Mouse (Mus musculus): ENCODE data around the gene Macrod1.

Gene Macrod1

DNA sequence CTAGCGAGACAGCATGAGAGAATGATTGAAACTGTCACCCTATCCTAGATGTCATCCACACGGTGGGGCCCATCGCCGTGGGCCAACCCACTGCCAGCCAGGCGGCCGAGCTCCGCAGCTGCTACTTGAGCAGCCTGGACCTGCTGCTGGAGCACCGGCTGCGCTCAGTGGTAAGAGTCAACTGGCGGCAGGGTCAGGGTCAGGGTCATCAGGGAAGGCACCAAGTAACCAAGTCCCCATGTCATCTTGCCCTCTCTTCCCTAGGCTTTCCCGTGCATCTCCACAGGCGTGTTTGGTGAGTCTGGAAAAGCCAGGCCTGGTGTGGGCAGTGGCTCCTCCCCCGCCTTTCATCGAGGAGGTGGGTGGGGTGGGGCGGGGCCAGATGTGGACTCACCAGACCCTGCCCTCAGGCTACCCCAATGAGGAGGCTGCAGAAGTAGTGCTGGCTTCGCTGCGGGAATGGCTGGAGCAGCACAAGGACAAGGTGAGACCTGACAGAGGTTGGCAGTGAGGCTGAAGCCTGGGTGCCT lies 140.2 kb downstream of the Macrod1 start:
- no peak for DNase-seq (ENCODE audit: low read depth, low spot score)

DNA sequence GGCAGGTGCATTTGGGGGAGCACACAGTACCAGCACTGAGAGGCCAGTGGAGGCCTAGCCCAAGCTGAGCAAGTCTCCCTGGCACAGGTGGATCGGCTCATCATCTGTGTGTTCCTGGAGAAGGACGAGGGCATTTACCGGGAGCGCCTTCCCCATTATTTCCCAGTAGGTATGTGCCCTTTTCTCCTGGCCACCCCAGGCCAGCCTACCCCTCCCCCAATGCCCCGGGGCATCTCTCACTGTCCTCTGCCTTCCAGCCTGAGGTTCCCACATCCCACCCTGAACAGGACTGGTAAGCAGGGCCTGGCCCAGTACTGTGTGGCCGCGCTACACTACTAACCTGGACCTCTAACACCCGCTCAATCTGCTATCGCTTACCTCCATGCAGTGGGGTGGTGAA lies 140.8 kb downstream of the Macrod1 start:
- DNase-seq (ENCODE audit: low read depth, low spot score), result no peak

DNA sequence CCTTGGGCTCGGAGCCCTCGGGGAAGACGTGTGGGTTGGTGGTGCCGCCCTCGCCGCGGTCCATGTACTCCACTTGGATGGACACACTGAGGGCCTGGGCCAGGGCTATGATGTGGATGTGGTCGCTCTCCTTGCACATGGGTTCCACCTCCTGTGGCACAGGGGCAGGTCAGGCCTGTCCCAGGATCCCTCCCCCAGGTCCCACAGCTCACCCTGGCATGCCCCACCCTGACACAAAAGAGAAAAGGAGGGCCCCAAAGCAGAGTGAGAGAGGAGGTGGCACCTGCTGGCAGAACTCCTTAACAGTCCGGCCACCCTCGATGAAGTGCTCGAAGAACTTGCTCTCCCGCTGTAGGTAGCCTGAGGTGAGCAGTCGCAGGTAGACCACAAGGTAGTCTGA lies 142.5 kb downstream of the Macrod1 start:
- DNase-seq (ENCODE audit: low read depth, low spot score), result no peak

DNA sequence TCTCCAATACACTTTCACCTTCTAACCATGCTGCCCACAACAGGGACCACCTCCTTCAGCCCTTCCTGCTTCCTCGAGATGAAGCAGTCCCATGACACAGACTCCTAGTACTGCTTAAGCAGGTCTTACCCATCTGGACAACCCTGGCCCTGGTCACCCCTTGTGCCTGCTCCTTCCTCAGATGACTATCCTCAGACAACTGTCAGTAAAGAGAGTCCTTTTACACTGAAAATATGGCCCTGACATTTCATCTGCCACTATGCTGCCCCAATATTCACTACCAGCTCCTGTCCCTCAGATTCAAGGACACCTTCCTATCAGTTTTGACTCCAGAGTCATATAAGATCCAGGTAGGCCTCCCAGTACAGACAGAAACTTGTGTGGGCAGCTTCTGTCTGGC lies 143.8 kb downstream of the Macrod1 start:
- no peak for DNase-seq (ENCODE audit: low read depth, low spot score)

DNA sequence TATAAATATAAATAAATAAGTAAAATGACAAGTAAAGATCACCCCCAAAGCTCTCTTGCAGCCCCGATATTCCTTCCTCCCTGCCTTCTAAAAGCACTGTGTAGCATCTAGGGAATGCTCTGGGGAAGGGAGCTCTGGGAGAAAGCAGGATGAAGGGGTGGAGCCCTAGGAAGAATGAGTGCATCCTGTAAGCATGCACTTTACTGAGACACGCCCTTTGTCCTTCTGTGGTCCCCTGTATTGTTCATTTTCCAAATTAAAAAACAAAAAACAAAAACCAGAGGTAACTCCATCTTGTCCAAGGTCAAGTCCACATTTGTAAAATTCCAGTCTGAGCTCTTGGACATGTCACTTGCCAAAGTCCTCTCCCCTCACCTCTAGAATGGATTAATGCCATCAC lies 148.3 kb downstream of the Macrod1 start:
- DNase-seq (ENCODE audit: low read depth, low spot score), result no peak

DNA sequence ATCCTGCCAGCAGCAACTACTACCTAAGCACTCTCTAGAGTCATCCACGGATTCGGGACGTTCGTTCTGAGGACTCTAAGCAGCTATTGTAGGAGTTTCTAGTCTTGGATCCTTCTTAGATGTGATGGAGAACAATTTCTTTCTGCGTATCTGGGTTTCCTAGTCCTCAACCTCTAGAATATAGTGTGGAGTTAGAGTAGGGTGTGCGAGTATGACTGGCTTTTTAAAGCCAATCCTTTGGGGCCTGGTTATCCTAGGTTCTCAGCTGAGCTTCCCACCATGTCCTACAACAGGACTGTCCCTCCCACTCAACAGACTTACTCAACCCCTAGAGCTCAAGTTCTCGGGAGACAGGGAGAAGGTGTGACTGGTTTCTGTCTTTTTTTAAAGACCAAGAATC lies 148.7 kb downstream of the Macrod1 start:
- DNase-seq (ENCODE audit: low read depth, low spot score), result no peak

DNA sequence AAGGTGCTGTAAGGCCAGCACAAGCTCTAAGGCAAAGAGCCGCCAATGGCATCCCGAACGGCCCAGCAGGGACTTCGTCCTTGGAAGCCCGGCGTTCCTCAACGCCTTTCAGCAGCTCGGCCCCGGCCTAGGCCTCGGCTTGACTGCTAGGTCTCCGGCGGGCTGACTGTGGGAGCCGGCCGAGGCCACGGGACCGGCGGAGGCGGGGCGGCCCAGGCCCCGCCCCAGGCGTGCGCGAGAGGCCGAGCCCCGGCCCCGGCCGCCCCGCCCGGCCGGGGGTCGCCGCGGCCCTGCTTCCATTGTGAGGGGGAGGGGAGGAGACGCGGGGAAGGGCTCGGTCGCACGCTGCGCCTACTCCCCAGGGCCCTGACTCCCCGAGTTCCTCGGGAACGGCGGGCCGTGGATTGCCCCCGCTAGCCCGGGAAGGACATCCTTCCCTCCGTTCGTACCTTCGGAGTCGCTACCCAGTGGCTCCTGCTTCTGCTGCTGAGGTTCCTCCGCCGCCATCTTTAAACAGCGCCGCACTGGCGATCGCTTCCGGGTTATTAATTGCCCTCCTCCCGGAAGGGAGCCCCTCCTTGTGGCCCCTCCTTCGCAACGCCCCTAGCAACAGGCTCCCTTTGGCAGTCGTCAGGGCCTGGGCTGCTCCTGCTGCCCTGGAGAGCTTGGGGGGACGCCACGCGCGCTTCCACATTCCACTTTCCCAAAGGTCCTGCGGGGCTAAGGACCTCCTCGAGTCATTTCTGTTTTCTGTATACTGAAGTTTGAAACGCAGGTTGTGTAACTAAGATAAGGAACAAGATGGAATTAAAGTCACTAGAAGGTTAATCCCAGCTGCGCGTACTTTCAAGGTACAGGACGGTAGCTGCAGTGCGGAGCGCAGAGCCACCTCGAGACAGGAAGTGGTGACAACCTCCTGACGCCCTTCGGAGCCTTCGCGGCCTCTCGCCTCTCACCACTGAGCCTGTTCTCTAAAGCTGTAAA lies 149.4 kb downstream of the Macrod1 start, which contains the start of gene Otub1:
TSS of gene Otub1 (minus strand) at position 564 of the 984 bp plus-strand sequence.
- DNase-seq (ENCODE audit: low read depth, low spot score), result peak; percentile 90

DNA sequence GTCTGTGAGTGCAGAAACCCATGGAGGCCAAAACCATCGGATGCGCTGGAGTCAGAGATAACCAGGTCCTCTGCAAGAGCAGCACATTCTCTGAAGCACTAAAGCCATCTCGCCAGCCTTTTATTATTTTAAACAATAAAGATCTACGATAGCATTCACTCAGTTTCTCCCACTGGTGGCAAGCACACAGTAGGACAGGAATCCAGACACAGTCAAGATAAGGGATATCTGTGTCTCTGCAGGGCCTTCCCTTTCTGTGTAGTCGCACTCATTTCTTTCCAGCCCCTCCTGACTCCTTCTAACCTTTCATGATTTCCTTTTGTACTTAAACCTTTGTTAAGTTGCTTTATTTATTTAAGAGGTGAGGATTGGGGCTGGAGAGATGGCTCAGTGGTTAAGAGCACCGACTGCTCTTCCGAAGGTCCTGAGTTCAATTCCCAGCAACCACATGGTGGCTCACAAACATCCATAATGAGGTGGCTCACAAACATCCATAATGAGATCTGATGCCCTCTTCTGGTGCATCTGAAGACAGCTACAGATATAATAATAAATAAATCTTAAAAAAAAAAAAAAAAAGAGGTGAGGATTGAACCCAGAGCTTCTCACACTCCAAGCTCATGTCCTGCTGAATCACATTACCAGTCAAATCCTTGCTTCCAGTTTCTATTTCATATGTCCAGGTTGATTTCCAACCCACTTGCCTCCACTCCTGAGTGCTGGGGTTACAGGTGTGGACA lies 153.5 kb downstream of the Macrod1 start:
- DNase-seq (ENCODE audit: low read depth, low spot score), result no peak

DNA sequence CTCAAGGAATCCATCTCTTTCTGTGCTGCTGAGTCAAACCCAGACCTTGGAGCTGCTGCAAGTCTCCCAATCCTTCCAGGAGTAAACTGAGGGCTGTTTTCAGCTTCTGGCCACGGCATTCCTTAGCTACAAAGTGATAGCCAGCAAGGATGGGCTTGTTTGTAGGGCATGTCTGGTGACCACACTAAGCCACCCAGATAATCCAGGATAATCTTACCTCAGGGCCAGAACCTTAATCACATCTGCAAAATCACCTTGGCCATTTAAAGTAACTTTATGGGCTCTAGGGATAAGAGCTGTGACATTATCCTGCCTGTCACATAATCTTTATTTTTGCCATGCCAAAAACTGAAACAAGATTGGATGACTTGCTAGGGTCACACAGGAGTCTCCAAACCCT lies 155.6 kb downstream of the Macrod1 start:
- no peak for DNase-seq (ENCODE audit: low read depth, low spot score)

DNA sequence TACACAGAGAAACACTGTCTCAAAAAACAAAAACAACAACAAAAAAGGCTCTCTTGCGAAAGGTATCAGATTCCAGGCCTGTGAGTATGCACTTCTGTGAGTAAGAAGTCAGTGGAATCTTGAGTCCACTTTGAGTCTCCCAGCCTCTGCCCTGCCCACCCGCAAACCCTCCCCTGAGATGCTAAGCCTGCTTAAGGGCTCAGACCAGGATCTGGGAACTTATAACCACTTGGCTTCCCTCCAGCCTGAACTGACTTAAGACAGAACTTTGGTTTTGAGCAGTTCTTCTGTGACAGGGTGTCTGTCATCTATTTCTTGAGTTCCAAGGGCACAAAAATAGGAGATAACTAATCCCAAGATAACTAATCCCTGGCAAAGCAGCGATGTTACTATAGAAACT lies 156.4 kb downstream of the Macrod1 start:
- no peak for DNase-seq (ENCODE audit: low read depth, low spot score)

DNA sequence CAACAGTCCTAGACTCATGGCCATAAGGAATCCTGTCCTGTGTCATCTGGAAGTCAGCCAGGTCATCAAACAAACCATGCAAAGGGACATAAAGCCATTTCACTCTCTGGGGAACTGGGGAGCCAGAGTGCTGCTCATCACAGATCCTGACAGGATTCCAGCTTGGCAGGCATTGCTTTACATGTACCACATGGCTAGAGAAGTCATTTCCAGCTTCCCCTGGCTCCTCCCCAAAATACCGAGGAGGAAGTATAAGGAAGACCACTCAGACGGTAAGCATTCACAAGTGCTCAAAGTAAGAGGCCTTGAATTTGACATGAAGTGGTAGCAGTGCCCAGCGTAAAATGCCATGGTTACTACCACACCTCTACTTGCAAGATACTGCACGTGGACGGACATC lies 157.9 kb downstream of the Macrod1 start:
- DNase-seq (ENCODE audit: low read depth, low spot score), result no peak

DNA sequence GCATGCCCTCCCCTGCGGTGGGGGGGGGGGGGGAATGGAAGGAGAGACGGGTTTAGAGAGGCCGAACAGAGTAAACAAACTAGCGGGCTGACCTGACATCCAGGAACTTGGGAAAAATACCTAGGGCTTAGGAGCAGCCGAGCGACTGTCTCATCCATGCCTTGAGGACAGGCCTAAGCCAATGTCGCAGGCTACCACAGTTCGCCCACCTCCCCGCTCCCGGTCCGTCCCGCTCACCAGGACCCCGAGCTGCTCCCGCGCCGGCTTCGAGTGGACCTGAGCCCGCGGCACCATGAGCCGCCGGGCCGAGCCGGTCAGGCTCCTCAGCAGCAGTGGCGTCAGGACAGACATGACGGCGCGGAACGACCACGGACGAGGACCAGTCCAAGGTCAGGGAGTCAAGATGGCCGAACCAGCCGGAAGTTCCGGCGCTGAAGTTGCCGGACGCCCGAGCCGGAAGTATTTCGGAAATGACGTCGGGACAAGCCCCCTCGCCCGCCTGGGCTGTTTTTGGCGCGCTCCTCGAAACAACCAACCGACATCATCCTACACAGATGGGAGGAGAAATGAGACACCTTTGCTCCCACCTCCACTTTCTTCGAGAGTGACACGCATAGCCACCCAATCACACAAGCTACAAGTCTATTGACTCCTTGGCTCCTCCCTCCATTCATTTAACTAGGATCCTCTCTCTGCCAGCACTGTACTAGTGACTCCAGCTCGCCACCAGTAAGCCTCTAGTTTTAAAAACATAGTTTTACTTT lies 160.7 kb downstream of the Macrod1 start, which contains the start of gene Cox8a:
TSS of gene Cox8a (minus strand) at position 455 of the 764 bp plus-strand sequence.
- peak; percentile 93 for DNase-seq (ENCODE audit: low read depth, low spot score)

DNA sequence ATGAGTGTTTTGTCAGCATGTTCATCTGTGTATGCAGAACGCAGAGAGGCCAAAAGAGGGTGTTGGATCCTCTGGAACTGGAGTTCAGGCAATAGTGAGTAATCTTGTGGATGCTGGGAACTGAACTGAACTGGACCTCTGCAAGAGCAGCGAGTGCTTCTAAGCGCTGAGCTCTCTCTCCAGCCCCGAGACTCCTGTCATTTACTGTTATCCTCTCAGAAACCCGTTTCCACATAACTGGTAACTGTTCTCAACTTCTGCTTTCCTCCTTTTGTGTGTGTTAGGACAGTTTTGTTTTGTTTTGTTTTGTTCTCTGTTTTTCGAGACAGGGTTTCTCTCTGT lies 161.3 kb downstream of the Macrod1 start:
- no peak for DNase-seq (ENCODE audit: low read depth, low spot score)

DNA sequence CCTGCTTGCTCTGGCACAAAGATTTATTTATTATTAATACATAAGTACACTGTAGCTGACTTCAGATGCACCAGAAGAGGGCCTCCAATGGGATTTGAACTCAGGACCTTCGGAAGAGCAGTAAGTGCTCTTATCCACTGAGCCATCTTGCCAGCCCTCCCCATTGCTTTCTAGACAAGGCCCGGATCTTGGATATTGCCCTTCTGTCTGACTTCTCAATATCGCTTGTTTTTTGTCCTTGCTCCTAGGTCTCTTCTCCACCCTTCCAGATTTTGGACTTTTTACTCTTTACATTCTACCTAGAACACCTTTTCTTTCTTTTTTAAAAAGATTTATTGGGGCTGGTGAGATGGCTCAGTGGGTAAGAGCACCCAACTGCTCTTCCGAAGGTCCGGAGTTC lies 162.1 kb downstream of the Macrod1 start:
- DNase-seq (ENCODE audit: low read depth, low spot score), result no peak

DNA sequence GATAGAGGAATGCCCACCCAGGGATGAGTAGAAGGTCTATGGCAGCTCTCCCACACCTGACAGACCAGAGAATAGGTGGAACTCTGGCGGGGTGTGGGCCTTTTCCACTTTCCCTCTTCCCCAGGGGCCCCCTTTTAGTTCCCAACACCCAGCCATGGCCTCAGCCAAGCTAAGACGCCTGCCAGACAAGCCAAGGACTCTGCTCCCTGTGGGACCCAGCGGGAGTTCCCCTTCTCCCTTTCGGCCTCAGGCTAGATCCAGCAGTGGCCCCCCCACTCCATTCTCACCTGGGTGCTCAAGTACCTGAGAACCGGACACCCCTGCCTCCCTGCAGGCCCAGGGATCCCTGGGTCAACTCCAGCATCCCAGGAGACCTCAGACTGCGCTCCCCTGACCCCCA lies 165.6 kb downstream of the Macrod1 start:
- no peak for DNase-seq (ENCODE audit: low read depth, low spot score)

DNA sequence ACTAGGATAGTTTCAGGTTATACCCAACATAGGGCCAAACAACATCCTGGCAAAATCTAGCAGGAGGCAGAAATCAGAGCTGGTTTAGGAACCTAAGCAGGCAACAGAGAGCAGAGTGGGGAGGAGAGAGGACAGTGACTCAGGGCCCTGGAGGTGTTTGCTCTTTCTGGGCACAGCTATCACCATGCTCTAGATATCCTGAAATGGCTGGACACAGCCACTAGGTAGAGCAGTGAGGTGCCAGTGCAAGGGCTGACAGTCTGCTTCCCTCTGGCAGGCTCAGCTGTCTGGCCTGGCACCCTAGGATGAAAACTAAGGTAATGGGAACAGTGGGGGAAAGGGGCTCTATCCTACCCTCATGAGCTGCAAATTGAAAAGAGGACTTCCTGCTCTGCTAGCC lies 166.9 kb downstream of the Macrod1 start:
- no peak for DNase-seq (ENCODE audit: low read depth, low spot score)

DNA sequence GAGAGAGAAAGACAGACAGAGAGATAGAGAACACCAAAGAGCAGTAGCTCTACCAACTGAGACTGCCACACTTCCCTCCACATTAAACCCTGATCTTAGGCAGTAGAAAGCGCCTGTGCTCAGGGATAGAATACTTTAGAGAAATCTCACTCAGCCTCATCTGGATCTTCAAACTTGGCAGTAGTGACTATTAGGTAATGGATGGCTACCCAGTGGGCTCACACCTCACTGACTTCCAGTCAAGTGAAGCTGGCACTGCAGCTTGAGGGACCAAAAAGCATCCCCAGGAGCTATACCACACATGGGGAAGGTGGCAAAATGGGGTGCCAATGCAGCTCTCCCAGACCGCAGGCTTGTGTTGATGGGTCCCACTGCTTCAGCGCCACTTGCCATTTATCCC lies 167.6 kb downstream of the Macrod1 start:
- DNase-seq (ENCODE audit: low read depth, low spot score), result no peak

DNA sequence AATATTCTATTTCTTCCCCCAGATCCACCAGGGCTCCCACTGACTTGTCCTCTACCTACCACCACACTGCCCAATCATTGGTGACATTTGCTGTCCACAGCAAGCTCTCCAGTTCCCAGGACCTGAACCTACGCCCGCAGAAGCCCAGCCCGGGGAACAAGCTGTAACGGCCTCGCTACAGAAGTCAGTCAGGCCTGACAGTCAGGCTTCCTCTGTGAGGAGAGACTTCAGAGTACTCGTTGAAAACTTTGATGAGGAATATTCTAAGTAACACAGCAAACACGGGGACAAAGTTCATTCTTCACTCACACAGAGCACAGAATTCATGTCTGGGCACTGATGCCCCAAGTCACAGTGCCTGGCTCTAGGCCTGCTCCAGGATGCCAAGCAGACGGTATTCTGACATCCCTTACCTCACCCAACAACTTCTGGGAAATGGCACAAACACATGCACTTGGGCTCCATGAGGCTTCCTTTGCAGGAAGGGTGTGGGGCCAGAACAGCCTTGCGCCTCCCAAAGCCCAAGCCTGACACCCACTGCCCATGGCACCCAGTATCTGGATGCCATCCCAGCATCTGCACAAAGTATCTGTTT lies 168.6 kb downstream of the Macrod1 start:
- no peak for DNase-seq (ENCODE audit: low read depth, low spot score)

DNA sequence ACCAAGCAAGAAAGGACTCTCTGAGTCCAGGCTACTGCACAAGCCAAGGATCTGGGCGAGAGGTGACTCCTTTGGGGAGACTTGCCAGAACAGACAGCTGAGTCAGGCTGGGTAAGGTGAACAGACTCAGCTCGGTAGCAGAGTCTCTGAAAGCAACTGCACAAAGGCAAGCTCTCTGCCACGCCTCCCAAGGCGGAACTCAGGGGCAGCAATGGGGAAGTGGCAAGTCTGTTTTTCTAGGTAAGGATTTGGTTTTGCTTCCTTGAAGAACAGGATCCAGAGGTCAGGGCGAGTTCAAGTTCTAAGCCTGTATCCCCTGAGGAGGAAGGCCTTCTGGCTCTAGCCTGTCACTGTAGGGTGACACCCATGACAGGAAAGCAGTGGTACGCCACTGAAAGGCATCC lies 169.9 kb downstream of the Macrod1 start:
- no peak for DNase-seq (ENCODE audit: low read depth, low spot score)

DNA sequence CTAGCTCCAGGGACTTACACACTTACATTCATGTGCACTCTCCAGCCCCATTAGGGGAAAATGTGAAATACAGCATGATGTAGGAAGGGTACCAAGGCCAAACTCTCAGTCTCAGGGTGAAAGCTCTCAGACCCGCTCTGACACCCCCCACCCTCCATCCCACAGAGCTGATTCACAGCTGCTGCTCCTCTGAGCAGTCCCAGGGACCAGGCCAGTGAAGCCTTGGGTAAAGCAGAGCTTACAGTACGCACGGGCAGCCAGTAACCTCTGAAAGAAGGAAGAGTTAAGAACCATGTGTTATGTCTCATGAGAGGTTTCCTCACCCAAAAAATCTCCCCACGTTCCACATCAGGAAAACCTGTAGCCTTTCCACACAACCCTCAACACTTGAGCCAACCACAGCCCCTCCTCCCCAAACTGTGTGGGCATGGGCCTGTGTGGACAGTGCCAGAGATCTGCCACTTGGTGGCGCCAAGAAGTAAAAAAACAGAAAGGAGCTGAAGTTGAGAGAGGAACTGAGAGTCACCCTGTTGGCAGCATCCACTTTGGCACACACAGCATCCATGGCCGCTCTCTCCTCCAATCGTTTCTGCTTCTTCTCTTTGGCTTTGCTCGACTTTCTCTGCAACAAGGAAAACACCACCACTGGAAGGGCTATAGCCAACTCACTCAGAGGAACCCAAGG lies 178.1 kb downstream of the Macrod1 start:
- DNase-seq (ENCODE audit: low read depth, low spot score), result peak; percentile 51

DNA sequence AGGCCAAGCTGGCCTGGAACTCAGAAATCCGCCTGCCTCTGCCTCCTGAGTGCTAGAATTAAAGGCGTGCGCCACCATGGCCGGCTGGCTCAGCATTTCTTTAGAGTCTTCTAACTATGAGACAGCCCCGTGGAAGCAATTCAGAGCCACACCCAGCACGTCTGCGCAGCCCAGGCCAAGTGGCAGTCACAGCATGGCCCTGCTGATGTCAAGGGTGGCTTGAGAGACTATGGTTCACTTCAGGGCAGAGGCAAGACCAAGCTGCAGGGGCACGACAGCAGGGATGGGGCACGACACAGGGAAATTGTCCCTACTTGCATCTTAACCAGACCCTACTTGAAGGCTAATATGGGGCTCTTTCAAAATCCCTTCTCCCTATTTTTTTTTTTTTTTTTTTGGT lies 178.9 kb downstream of the Macrod1 start:
- DNase-seq (ENCODE audit: low read depth, low spot score), result no peak
